Mouse (Mus musculus) induced T-regulatory cell, adult 2 months (primary cell): ENCODE data around the gene Dennd4c.

ENCODE experiments used
- DNase-seq: peaks from one replicate; pipeline ENCODE4 v3.0.0-alpha.2; 2012; ENCODE audit warnings: low read depth

Gene Dennd4c

GRCm38 (mm10) chr4:86748336-86749291 lies at the start of gene Dennd4c:
Gene Dennd4c (plus strand): TSS chr4:86748555.
- DNase-seq = peak; percentile 93

GRCm38 (mm10) chr4:86699161-86699865 lies 49.0 kb upstream of the Dennd4c start:
- DNase-seq = no peak

GRCm38 (mm10) chr4:86708801-86709200 lies 39.6 kb upstream of the Dennd4c start:
- no peak for DNase-seq

GRCm38 (mm10) chr4:86710034-86710650 lies 38.2 kb upstream of the Dennd4c start:
- DNase-seq = no peak

GRCm38 (mm10) chr4:86710666-86711215 lies 37.6 kb upstream of the Dennd4c start:
- no peak for DNase-seq

- peak; percentile 67 for DNase-seq
These were observed 35.6 kb upstream of the Dennd4c start for GRCm38 (mm10) chr4:86712751-86713195.

GRCm38 (mm10) chr4:86713518-86713917 lies 34.8 kb upstream of the Dennd4c start:
- peak; percentile 51 for DNase-seq

GRCm38 (mm10) chr4:86715341-86715740 lies 33.0 kb upstream of the Dennd4c start:
- no peak for DNase-seq

GRCm38 (mm10) chr4:86717176-86717575 lies 31.2 kb upstream of the Dennd4c start:
- peak; percentile 29 for DNase-seq

- DNase-seq = peak; percentile 30
These were observed 29.3 kb upstream of the Dennd4c start for GRCm38 (mm10) chr4:86718878-86719577.

GRCm38 (mm10) chr4:86721856-86722358 lies 26.4 kb upstream of the Dennd4c start:
- DNase-seq = peak; percentile 26

- no peak for DNase-seq
These were observed 23.2 kb upstream of the Dennd4c start for GRCm38 (mm10) chr4:86725175-86725574.

- no peak for DNase-seq
These were observed 22.2 kb upstream of the Dennd4c start for GRCm38 (mm10) chr4:86726141-86726540.

- no peak for DNase-seq
These were observed 18.5 kb upstream of the Dennd4c start for GRCm38 (mm10) chr4:86729829-86730228.

GRCm38 (mm10) chr4:86734088-86734841 lies 14.1 kb upstream of the Dennd4c start:
- DNase-seq = no peak

GRCm38 (mm10) chr4:86739308-86739993 lies 8.9 kb upstream of the Dennd4c start:
- no peak for DNase-seq

GRCm38 (mm10) chr4:86749361-86749841 lies 1.0 kb downstream of the Dennd4c start:
- peak; percentile 46 for DNase-seq

GRCm38 (mm10) chr4:86750346-86750945 lies 2.1 kb downstream of the Dennd4c start:
- peak; percentile 57 for DNase-seq

- DNase-seq = peak; percentile 18
These were observed 16.0 kb downstream of the Dennd4c start for GRCm38 (mm10) chr4:86764307-86764706.
